Mouse (Mus musculus) lung, postnatal 0 days (tissue): ENCODE measurements at regions not wholly inside any gene's neighbourhood (a gene's known extent, or its start where the extent isn't known, plus 50 kb on each side); places are given as distances from the start of the nearest gene placed in this dataset.

Experiments
- CTCF ChIP-seq: IDR thresholded peaks from 2 replicates; pipeline ENCODE4 v1.5.1; 2016; ENCODE audit warnings: antibody characterized with exemption, mild to moderate bottlenecking
- EP300 ChIP-seq: IDR thresholded peaks from 2 replicates; pipeline ENCODE4 v1.6.1; 2016; ENCODE audit warnings: antibody characterized with exemption, mild to moderate bottlenecking, control low read depth

GRCm38 (mm10) chr2:117747136-117747535 lies 364.5 kb upstream of the Thbs1 start:
- TF ChIP-seq CTCF (no peak), EP300 (no peak)
